Mouse (Mus musculus) spleen, adult 2 months (tissue): Measurements from ENCODE around the gene Iffo2.

Experiments used
- CTCF ChIP-seq: fragments of 200-500 bp; IDR thresholded peaks from 2 replicates; pipeline ENCODE4 v1.5.1; 2011; ENCODE audit warnings: mild to moderate bottlenecking, inconsistent platforms; ENCODE audit not compliant: insufficient read depth, insufficient read length, insufficient replicate concordance; ENCODE audit errors: extremely low read depth
- POLR2A ChIP-seq: fragments of 200-500 bp; IDR thresholded peaks from 2 replicates; pipeline ENCODE4 v1.6.1; 2011; ENCODE audit warnings: low read depth, low read length, inconsistent platforms

GRCm38 (mm10) chr4:139589351-139590027 is 59.1 kb downstream of the Iffo2 start:
- TF ChIP-seq CTCF (no peak), POLR2A (no peak)
